Mouse (Mus musculus) R1 (cell line): ENCODE data around the gene Agbl4.

Experiments used
- DNase-seq: peaks from one replicate; pipeline ENCODE4 v3.0.0-alpha.2; 2018; ENCODE audit warnings: low read depth, low spot score

The Agbl4 gene

DNA sequence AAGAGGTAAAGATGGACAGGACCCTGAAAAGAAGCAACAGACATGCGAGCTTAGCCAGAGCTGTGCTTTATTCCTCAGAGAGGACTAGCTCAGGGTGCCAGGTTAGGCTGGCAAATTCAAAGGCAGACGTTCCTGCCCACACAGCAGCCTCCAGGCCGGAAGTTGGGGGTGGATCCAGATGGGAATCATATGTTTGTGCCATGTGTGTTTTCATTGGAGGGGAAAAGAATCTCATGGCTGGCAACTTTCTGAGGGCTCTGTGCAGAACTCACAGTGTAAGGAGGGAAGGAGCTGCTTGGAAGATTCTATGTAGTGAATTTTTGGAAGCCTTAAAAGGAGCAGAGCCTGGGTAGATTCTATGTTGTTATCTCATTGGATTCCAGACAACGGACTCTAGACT is 519.1 kb downstream of the Agbl4 start:
- no peak for DNase-seq

DNA sequence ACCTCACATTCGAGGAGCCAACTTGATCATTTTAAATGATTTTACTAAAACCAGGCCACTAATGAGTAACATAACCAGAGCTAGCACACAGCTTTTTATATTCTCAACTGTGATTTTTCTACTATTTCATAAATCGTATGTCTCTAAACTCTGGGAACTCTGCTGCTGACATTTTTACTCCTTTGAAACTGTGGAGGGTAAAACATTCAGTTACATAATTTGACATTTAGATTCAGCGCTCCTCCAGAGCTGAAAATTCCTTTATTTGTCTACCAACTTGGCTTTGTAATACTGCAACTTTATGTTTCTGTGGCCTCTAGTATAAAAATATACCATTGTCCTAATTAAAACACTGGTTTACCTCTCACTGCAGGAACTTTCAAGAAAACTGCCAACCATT is 523.6 kb downstream of the Agbl4 start:
- DNase-seq, result no peak

DNA sequence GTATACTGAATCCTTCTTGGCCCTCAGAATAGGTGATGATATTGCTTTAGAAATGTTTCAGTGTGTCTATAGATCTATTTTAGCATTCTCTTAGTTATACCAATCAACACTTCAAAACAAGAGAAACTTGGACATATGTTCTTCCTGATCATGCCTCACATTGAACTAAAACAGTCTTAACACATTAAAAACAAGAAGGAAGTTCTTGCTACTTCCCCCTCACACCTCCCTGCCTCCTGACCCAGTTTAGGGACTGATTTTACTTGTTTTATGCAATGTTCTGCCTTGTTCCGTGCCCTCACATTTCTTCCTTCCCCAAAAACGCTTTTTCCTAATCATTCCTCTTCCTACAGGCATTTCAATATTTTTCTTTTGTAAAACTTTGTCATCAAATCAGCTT is 604.2 kb downstream of the Agbl4 start:
- DNase-seq, result no peak

DNA sequence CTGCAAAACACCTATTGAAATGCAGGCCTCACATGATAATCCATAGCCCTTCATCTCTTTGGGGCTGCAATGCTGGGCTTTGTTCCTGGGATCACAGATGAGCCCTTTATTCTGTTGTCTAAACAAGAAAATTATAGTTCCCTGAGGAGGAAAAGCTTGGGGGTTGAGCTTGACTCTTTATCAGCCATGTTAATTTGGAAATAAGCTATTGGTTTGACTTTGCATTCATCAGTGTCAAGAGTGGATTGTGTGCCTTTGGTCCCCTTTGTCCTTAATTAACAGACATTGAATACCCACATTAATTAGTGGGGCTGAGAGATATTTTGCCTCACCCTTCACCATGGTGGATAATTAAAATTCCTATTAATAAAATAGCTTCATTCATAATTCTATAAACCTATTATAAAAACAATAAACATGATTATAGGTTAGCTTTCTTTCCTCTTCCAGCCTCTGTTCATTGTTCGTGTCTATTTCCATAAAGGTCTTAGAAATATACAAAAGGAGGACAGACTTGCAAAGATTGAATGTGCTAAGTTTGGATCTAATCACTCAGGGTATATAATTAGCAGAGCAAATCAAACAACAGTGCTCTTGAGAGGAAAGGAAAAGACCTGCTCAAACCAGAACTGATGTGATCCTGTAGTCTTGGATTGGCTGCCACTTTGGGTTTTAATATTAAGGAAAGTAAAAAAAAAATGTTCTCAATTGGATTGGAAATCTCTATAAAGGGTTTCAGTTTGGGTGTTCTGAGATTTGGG is 607.4 kb downstream of the Agbl4 start:
- DNase-seq, result no peak

DNA sequence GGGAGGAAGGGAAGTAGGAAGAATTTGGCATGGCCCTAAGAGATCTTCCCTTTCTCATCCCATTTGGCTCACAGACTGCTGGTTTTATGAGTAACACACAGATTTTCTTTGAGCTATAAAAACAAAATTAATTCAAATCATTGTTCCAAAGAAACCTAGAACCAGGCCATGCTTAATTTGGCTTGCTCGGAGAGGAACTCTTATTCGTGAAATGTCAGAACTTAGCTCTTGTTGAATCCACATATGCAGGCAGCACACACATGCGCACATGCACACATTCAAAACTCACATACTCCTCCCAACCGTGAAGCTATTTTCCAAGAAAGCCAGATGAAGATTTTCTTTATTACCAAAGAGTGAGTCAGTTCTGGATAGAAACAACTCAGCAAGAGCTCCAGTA is 621.9 kb downstream of the Agbl4 start:
- DNase-seq, result no peak

DNA sequence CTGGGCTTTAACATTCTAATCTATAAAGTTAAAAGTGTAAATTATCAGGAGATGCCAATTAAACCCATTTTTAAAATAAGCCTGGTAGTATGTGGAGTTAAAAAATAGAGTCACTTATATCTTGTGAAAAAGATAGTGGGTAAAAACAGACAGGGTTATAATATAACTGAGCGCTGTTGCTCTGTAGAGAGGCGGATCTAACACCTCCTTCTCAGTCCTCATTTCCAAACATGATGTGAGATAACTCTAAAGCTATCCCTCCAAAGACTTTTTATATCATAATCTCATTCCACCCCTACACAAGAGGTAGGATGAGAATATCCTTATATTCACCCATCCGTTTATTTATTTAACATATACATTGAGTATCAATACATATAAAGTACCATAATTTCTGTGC is 669.9 kb downstream of the Agbl4 start:
- DNase-seq, result no peak

DNA sequence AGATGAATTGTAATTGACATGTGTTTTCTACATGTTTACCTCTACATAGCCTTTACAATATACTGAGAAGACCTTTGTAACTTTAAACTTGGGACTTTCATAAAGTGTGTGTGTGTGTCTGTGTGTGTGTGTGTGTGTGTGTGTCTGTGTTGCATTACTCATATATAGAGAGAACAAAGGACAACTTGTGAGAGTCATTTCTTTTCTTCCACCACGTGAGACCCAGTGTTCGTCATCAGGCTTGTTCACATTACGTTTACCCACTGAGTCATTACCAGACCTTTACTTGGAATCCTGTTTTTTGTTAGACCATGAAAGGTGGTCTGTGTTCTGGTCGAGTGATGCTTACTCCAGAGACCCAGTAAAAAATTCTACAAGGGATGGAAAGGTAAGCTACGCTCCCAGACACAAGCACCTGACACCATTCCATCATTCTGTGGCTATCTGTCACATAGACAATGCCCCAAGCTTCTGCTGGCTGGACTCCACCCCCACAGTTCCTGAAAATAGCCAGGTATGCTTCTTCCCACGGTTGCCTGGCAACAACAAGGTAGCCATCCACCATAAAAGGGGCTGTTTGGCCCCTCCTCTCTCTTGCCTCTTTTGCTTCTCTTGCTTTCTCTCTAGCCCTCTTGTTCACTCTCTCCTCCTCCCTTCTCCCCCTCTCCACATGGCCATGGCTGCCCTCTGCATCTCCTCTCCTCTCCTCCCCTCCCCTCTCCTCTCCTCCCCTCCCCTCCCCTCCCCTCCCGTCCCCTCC is 676.5 kb downstream of the Agbl4 start:
- DNase-seq, result peak; percentile 73

DNA sequence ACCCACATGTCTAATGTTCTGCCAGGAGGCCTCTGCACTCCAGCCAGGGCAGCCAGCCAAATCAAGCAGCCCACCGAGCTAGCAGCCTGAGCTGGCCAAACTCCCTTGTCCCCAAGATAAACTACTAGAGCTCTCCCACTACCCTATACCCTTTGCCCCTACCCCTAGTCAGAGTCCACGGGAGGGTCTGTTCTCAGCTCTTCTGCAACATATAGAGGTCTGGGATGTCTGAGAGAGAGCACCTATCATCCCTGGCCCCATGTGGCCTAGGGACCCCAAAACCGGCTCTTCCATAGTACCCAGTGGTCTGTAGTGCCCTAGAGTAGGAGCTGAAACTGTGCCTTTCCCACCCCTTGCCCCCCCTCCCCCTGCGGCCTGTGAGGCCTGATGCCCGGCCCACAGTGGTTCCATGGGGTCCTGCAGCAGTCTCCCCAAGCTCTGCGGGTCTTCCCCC is 677.3 kb downstream of the Agbl4 start:
- DNase-seq, result no peak

DNA sequence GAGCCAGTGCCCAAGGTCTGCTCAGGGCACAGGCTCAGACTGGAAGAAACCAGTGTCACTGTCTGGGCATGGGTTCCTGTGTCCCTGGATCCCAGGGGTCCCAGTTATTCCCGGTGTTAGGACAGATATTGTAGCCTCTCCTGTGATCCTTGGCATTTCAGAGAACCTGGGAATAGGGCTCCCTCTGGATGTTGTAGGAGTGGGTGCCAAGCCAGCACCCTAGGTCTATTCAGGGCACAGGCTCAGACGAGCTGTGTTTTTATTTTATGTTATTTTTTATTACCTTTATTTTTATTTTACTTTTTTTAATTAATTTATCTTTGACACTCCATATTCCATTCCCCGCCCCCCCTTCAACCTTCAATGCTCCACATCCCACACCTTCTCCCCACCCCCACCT is 680.3 kb downstream of the Agbl4 start:
- DNase-seq, result no peak

DNA sequence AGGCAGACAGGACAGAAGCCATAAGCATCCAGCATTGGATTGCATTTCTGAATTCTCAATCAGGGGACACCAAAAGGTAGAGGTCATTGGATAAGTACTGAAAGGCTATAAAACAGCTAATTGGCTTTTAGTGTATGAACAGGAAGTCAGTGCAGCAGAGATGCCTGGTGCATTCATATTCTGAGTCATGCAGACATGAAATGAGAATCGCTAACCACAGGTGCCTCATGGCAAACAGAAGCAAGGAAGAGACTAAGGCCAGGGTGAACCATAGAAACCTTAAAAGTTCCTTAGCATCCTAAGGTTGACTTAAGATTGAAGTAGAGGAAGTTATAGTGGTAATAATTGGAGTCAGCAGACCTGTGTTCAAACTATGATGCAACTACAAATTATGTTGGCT is 687.9 kb downstream of the Agbl4 start:
- no peak for DNase-seq

DNA sequence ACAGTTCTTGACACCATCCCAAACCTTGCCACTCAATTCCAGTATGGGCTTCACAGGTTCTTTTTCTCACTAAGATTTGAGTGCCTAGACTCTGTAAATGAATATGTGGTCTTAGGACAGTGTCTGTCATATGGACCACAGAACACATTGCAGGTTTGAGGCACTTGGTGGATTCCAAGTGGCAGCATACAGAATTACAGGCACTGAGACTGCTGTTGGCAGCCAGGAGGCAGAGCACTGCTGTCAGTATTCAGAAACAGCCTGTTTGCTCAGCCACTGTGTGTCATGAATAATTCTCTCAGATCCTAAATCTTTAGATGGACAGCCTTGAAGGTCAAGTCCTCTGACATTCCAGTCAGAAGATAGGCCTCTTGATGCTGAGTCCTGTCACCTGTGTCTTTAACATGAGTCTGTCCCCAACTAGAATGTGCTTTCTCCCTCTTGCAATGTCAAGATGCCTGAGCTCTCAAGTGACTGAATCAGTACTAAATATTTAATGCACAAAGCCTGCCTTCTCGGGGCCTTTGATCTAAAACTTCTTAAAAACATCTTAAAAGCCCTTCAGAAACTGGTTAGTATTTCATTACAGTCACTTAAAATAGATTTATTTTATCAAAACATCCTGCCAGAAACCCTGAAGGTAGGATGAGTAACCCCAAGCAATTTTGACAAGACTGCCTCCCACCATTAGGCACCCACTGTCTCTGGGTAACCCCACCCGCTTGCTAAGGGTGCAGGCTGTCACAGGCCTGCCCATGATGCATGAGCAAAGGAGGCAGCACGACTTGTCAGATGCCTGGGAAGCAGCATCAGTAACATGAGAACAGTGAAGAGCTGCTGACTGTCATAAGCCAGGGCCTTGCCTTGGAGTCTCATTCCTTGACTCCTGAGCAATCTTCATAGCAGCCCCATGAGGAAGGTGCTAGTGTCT is 739.0 kb downstream of the Agbl4 start:
- peak; percentile 16 for DNase-seq

DNA sequence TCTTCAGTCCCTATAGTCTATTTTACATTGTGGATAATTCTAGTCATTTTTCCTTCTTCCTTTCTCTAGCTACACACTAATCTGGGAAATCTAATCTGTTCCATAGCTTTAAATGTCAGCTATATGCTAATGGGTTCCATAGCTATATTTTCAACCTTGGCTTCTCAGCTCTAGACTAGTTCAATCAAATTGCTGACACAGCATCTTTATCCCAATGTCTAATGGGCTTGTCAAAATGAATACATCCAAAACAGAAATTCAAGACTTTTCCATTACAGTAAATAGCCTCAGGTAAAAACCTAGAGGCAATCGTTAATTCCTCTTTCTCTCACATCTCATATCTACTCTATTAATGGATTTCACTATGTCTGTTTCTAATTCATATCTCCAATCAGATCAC is 750.3 kb downstream of the Agbl4 start:
- no peak for DNase-seq

DNA sequence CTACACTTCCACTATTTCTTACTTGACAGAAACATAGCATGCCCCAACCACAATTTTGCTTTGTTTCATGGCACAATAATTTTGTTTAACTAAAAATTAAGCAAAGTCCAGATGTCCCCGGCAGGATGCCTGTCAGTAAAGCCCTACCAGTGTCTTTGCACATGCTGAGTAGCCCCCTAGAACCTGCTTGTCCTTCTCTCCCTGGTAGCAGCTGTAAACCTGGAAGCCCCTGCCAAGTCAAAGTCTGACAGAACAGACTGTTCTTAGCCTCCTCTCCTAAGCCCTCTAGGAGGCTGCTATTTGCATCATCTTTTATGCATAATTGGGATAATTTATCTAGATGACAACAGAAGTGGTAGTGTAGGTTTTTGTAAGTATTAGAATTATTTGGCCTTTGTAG is 758.4 kb downstream of the Agbl4 start:
- DNase-seq, result no peak

DNA sequence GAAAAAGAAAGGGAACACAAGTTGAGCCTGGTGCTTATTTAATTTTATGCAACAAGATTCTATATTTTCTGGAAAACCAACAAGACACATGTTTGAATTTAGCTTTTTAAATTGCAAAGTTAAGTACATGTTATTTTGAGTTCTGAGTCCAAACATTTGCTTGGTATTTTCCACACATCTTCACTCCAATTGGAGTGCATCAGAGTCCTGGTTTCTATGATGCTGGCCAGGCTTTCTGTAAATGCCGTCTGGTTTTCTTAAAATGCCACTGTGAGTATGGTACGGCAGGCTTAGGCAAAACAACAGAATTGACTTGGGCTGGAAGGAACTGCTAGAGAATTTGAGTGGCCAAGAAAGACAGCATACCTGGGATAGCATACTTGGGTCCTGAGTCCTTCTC is 784.0 kb downstream of the Agbl4 start:
- no peak for DNase-seq

DNA sequence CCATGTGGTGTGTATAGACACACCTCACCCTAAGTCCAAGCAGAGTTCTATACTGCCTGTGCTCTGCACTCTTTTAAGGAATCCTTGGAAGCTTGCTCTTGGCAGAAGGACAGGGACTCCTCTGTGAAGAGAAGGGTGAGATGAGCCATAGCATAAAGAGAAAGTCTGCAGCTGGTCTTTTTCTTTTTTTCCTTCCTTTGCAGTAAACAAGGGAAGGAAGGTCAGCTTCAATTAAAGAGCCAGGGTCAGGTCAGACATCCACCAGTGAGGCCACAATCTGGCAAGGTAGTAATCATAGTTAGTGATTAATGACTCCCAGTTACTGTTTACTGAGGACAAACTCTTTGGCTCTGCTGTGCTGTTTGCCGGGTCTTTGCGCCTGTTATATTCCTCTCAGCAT is 802.6 kb downstream of the Agbl4 start:
- no peak for DNase-seq

DNA sequence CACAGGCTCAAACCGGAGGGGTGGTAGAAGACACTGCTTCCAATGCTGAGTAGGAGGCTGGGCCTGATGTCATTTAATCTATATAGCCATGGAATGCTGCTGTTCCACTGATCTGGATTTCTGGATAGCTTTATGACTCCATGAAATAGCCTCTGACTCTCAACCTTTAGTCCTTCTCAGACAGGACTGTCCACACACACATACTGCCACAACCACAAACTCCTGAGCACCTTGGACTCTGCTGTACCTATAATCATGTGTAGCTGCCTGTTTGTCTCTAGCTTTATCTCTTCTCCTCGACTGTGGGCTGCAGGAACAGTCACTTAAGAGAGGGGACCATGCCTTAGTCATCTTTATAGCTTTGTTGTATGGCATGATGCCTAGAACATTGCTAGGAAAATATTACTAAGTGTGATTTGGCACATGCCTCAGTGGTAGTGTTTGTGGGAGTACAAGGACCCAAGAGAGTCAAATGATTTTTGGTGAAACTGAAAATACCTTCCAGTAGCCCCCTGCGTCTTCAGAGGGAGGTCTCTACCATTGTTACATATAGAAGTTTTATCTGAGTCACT is 817.8 kb downstream of the Agbl4 start:
- DNase-seq, result no peak

DNA sequence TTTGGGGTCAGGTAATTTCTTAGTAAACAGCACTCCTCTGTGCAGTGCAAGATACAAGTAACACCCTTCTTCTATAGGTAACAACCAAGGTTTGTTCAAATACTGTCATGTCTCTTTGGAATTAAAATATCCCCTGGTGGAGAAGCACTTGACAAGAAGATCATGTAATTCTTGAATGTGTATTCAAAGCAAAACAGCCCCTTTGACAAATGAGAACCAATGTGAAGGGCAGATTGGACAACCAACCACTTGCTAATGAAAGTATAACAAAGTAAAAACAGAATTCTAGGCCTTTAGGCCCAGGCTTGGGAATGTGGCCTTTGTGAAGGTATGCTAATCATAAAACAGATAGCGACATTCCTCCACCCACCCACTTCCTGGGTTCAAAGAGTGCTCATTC is 821.6 kb downstream of the Agbl4 start:
- peak; percentile 88 for DNase-seq

DNA sequence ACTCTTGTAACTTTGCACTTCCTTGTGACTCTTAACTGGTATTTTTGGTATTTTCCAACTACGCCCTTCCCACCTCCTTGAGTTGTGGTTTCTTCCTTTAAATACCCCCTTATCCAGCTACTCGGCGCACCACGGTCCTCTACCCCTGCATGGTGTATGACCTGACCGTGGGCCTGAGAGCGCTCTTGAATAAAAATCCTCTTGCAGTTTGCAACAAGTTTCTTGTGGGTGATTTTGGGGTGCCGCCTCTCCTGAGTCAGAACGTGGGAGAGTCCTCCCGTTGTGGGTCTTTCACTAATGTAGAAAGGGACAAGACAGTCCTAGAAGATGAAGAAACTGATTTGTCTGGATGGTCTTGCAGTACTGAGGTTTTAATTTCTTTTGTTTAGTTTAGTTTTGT is 822.1 kb downstream of the Agbl4 start:
- peak; percentile 75 for DNase-seq

DNA sequence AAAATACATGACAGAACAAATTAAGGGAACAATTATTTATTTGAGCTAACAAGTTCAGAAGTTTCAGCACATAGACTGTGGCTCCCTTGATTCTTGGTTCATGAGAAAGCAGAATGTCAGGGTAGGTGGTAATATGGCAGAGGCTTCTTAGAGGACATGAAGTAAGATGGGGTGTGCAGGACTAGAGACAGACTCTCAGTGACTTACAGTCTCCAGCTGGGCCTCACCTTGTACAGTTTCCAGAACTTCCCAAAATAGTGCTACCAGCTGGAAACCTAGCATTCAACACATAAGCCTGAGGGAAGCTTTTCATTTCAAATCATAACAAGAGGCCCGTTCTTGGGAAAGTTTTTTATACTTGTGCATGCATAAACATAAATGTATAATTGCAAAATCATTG is 836.4 kb downstream of the Agbl4 start:
- no peak for DNase-seq

DNA sequence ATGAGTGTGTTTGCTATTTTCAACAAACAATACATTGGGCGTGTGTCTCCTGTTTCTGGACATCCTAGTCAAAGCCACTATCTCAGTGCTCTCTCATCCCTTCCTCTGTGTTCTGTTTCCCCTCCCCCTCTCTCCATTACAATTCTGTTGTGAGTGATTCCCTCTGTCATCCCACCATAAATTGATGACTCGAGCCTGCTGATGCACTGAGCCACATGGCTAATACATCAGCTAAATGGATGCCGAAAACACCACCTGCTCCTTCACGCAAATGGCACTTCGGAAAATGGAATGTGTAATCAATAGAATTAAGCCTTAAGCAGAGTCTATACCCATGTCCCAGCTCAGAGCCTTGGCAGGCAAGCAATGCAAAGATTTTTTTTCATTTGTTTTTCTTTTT is 854.5 kb downstream of the Agbl4 start:
- no peak for DNase-seq

DNA sequence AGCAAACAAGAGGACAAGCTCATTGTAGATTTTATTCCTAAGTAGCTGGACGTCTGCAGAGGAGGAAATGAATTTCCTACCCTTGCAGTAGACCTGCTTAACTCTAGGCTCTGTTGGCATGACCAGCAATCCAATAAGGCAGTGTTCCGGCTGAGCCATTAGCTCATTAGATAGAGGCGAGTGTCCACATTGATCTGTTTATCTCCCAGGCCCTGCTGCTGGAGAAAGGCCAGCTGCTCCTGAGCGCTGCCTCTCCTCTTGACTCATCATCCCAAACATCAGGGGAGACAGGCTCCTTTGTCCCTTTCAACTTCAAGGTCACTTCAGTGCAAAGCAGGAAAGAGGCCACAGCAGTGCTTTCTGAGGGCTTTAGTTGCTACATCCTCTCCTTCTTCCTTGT is 858.0 kb downstream of the Agbl4 start:
- no peak for DNase-seq

DNA sequence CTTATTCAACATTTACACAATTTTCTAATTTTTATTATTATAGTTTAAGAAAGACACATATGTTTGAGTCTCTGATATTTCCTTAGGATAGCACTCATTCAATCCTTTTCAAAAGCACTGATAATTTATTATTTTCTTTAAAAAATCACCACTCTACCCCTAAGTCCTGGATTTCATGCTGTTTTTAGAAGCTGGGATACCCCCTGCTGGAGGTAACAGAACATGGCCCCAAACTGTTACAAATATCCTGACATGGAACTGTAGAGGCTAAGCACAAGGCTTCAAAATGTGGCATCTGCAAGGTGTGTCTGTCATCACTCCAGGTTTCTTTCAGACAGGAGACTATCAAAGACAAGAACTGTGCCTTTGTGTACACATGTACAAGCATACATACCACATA is 859.5 kb downstream of the Agbl4 start:
- DNase-seq, result no peak
